Mouse (Mus musculus): ENCODE data around the gene Itpr1.

Itpr1 gene

GRCm38 (mm10) chr6:108448864-108449263 lies 236.0 kb downstream of the Itpr1 start:
- no peak for DNase-seq

DNA sequence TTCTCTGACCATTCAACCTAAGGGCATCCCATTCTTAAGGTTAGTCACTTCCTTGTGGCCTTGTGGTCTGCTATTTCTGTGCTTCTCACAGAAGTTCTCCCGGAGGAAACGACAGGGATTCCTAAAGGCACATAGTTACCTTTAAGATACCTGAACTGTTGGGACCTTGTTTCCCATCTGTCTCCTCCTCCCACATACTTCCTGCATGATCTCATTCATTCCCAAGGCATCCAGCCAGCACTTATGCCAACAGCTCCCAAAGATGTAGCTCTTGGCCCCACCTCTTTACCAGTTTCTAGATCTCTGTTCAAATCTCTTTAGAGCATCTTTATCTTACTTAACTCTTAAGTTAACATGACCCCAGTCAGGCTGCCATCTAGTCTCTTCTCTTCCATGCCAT lies 238.6 kb downstream of the Itpr1 start:
- no peak for DNase-seq

- DNase-seq = no peak
These were observed 240.7 kb downstream of the Itpr1 start for GRCm38 (mm10) chr6:108453618-108454017.

GRCm38 (mm10) chr6:108454061-108454891 lies 241.4 kb downstream of the Itpr1 start:
- no peak for DNase-seq

DNA sequence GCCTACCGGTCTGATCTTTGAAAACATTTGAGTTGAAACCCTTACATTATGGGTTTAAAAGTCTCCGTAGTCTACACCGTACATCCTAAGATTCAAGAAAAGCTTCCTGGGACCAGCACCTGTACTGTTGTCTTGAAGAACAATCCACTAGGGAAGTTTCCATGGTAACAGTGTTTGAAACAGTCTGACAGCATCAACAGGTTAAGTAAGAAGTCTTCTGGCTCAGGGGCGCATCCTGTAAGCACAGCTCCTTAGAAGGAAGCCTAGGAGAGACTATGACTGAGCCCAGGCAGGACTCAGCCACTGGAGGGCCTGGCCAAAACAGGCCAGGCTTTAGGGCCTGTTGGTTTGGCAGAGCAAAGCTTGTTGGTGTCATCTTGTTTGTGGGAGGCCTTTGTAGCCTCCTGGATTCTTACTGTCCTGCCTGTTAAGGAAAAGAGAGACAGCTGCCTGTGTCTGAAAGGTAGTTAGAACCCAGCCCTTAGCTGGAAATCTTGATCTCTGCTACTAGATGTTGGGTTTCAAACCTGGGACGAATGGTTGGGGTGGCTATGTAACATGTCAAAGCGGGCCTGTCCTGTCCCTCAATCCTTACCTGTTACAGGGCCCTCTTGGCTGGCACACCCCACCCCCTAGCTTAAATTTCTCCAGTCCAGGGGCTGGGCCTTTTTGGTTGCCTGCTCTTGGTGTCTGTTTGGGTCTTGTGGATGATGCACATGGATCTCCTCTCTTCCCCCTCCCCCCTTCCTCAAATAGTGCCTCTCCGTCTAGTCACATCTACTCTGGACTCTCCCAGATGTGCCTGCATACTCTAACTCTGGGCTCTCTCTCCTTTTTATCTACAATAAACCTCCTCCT lies 242.3 kb downstream of the Itpr1 start:
- DNase-seq = no peak

GRCm38 (mm10) chr6:108456231-108457062 lies 243.6 kb downstream of the Itpr1 start:
- peak; percentile 38 to 45 for DNase-seq

DNA sequence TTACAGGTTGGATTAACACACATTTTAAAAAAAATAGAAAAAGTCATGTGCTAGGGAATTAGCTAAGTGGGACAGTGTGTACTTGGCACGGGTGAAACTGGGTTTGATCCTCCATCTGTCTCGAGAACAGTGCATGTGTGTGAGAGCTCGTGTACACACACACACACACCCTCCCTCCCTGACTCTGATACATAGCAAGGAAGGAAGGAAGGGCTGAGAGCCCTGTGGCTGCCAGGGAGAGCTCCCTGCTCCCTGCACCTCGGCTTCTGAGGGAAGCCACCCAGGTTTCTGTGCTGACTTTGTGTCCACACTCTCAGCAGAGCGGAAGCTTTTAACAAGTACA lies 244.1 kb downstream of the Itpr1 start:
- peak; percentile 21 to 32 for DNase-seq

GRCm38 (mm10) chr6:108457516-108458181 lies 244.8 kb downstream of the Itpr1 start:
- no peak for DNase-seq

DNA sequence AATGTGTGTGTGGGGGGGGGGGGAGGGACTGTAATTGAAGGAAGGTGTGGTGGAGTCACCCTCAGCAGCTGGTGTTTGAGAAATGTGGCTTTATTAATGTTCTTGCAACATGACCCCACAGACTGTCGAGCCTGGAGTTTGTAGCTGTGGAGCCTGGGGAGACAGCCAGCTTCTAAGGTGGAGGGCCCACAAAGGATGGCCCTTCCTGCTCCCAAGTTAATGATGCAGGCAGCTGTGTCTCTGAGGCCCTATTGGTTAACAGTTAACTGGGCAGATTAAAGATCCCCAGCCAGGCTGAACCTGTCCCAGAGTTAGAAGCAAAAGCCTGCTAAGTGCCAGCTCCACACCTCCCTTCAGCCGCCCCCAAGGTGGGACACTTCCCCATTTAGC lies 245.3 kb downstream of the Itpr1 start:
- DNase-seq = no peak

DNA sequence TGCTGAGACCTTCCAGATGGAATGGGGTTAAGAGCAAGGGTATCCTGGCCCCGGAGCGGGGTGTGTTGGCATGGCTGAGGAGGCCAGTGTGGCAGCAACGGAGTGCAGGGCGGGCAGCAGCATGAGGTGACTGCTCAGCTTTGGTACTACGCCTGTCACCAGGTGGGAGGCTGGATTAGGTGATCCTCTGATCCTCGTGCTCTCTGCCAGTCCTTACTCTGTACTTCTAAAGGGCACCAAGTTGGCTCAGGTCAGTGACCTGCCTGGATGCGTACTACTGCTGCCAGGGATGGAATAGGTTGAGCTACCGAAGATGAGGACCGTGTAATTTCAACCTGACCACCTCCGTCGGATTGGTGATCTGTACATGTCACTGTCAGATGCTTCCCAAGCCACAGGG lies 245.9 kb downstream of the Itpr1 start:
- no peak for DNase-seq

- DNase-seq = no peak
These were observed 251.5 kb downstream of the Itpr1 start for GRCm38 (mm10) chr6:108464308-108464979.

GRCm38 (mm10) chr6:108465159-108465558 lies 252.3 kb downstream of the Itpr1 start:
- DNase-seq = no peak

DNA sequence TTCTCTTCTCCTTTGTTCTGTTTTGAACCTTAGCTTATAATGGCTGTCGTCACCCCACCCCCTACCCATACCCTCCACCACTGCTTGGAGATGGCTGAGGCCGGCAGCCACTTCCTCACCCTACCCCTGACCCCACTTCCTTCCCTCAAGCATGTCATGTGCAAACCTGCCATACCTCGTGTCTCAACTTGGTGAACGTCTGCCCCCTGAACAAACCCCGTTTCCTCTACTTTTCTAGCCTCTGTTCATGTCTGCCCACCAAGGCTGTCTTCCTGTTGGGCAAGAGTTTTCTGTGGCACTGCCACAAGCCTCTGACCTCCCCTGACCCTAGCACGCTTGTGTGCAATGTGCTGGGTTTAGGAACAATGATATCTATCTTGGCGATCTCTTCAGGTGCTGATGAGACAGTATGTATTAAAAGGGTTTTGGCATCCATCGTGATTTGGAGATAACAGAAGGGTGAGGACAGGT lies 253.2 kb downstream of the Itpr1 start:
- no peak for DNase-seq

GRCm38 (mm10) chr6:108467597-108467996 lies 254.7 kb downstream of the Itpr1 start:
- DNase-seq = peak; percentile 20 to 32

DNA sequence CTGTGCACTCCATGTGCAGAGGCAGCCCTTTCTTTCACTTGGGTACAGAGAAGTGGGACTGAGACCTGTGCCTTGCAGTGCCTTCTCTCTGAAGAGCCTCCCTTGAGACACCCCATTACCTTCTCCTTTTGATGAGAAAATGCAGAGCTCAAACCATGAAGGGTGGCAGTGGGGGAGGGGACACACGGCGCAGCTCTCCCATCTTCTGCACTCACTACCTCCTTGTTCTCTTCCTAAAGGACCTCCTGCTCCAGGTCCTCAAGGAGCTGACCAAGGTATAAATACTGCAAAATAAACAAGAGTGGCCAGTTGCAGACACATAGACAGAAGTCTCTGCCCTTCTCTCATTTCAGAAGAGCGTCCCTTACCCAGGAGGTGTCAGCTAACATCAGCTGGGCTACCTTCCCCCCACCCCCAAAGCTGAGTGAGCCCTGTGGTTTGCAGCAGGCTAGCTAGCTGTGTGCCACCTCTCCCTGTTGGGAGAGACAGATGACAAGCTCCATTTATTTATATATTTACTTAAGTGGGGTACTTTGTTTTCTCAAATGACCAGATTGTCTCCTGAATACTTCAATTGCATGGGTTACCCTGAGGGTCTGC lies 255.4 kb downstream of the Itpr1 start:
- no peak for DNase-seq

GRCm38 (mm10) chr6:108471878-108472277 lies 259.0 kb downstream of the Itpr1 start:
- DNase-seq = no peak

GRCm38 (mm10) chr6:108472748-108473147 lies 259.9 kb downstream of the Itpr1 start:
- DNase-seq = no peak

DNA sequence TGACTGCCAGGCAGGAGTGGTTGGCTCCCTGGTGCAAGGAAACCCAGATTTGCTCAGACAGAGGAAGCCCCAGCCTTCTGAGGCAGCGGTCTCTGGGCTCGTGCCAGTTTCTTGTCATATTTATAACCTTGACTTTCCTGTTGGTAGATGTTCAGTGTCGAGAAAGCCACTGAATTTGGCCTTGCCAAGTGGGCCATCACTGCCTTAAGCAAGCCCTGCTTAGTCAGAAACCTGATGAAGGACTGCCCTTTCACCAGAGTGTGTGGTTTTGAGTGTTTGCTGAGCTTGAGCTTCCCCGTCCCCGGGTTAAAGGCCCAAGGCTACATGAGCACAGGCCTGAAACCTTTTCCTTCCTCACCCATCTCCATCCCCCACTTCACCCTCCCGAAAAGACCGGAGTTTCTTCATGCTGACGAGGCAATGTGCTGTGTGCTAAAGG lies 263.9 kb downstream of the Itpr1 start:
- DNase-seq = peak; percentile 14 to 16

DNA sequence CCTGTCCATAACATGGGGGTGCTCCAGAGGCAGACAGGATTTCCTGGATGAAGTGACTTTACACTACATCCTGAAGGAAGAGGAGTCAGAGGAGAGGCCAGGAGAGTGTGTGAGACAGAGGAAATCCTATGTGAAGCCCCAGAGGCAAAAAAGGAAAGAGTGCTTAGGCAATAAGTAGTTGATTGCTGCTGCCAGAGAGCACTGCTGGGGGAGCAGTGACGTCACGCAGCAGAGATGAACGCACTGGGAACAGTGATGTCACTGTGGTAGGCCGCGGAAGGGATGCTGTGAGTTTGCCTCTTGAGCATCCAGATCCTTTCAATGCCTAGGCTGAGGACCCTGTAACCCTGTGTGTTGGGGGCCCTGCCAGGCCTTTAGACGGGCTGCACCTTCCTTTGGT lies 264.7 kb downstream of the Itpr1 start:
- DNase-seq = no peak

- no peak for DNase-seq
These were observed 268.3 kb downstream of the Itpr1 start for GRCm38 (mm10) chr6:108481190-108481589.

- DNase-seq = no peak
These were observed 269.6 kb downstream of the Itpr1 start for GRCm38 (mm10) chr6:108482464-108482863.

Measured in cerebellum, postnatal 10 days (tissue).